Mouse (Mus musculus) A20 (cell line): ENCODE data around the gene Vars.

Experiments
- DNase-seq: peaks from one replicate; pipeline ENCODE4 v3.0.0-alpha.2; 2011; ENCODE audit warnings: low read depth, low spot score

Vars gene

DNA sequence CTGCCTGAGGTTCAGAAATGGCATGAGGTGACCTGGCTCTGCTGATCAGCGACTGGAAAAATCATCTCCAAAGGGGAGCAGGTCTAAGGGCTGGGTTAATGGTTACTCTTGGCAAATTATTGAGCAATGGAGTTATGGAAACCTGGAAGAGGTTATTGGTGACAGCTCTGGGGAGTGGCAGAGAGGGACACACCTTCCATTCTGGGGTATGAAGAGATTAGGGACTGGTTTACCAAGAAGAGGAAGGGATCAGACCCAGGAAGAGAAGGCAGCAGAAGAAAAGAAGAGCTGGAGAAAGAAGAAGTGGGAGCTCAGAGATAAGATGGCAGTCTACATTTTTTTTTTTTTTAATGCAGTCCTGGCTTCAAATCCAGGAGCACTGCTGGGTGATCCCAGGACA, 46.9 kb downstream of the Vars start:
- no peak for DNase-seq

DNA sequence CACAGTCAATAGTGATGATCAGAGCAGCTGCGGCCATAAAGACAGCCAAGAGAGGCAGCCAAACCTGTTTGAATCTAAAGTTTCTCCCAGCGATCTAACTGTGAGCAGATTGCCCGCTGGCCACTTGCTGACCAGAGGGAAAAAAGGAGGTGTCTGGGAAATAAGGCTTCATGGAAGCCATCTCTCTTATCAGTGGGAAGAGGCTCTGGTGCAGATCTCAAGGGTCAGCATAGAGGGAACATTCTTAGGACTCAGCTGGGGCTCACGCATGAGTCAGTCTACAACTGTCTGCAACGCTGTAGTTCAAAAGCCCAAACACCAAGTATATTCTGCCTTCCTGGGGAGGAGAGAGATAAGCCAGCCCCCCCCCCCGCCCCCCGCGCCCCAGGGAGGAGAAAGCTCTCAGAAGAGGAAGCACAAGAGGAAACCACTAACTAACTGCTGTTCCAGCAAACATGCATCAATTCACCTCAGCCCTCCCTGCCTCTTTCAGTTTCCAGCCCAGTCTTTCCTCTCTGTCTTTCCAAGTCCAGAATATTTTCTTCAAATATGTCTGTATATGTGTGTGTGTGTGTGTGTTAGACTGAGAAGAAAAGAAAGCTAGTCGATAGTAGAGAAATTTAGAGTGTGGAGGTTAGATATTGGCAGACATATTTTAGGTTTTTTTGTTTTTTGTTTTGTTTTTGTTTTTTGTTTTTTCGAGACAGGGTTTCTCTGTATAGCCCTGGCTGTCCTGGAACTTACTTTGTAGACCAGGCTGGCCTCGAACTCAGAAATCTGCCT, 47.6 kb downstream of the Vars start:
- peak; percentile 78 for DNase-seq

GRCm38 (mm10) chr17:35048932-35049440, 48.2 kb downstream of the Vars start:
- peak; percentile 58 for DNase-seq

GRCm38 (mm10) chr17:35049561-35050016, 48.8 kb downstream of the Vars start, which contains the start of gene Clic1:
Gene Clic1, plus strand, starts transcription at chr17:35049966.
- peak; percentile 80 for DNase-seq

DNA sequence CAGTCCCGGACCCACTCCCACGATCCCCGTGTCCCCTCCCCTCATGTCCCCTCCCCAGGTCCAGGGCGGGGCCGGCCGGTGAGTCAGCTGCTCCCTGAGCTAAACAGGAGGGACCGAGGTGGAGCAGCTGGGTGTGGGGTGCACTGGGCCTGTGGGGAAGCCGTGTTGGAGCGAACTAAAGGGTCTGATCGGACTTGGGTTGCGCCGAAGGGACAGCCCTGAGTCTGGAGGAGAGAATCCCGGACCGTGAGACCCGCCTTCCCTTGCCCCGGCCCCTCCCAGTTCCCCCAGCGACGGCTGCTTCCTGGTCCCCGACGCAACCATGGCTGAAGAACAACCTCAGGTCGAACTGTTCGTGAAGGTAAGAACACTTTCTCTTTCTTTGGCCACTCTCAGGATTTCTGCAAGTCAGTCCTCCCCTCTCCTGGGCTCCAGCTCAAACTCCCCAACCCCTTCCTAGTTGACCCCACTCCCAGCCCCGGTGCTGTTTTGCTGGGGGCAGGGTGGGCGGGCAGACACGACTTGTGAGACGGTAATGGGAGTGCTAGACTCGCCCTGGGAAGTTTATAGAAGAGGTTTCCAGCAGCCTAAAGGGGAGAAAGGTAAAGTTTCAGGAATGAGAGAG, 49.5 kb downstream of the Vars start:
- DNase-seq, result peak; percentile 88

- DNase-seq, result peak; percentile 90
Observed at GRCm38 (mm10) chr17:35051156-35052086, 50.6 kb downstream of the Vars start.

DNA sequence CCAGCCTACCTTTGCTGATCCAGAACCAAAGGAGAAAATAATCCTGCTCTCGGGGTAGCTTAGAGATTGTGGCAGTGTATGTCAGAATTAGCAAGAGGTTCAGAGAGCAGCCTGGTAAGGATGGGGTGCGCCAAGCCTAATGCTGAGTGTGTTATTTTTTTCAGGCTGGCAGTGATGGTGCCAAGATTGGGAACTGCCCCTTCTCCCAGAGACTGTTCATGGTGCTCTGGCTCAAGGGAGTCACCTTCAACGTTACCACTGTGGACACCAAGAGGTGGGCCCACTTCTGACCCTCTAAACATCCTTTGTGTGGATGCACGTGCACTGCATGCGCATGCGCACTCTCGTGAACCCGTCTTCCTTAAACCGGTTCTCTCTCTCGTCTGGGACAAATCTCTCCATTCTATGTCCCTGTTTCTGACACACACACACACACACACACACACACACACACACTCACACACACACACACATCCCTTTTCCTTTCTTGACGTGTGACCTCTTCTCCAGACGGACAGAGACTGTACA, 51.5 kb downstream of the Vars start:
- DNase-seq, result no peak

DNA sequence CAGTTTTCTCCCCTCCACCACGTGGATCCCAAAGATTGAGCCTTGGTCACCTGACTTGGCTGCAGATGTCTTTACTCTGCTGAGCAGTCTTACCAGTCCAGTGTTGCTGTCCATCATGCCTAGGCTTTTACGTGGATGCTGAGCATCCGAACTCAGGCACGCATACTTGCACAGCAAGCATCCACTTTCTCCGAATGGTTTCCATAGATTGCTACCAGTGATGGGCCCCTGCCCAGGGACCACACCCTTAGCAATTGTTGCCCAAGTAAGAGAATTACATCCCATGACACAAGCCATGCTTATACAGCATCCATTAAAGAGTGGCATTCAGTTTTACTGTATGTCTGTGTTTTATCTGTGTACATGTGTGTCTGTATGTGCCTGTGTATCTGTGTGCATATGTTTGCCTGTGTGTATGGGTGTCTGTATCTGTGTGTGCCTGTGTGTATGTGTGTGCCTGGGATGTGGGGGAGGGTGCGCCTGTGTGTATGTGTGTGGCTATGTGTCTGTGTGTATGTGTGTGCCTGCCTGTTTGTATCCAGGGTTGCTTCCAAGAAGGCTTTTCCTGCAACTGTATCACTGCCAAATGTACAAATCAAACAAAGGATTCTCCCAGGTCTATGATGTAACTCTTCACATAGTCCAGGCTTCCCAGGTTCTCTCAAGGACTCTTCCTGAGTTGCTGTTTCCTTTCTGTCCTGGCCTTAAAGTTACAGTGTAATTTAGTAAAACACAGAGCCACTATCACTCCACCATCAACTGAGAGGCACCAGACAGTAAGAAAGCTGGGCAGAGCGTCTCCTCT, 55.1 kb downstream of the Vars start:
- no peak for DNase-seq

- no peak for DNase-seq
Observed at GRCm38 (mm10) chr17:35057090-35057489, 56.3 kb downstream of the Vars start.

- DNase-seq, result no peak
Observed at GRCm38 (mm10) chr17:35058316-35058715, 57.5 kb downstream of the Vars start.

DNA sequence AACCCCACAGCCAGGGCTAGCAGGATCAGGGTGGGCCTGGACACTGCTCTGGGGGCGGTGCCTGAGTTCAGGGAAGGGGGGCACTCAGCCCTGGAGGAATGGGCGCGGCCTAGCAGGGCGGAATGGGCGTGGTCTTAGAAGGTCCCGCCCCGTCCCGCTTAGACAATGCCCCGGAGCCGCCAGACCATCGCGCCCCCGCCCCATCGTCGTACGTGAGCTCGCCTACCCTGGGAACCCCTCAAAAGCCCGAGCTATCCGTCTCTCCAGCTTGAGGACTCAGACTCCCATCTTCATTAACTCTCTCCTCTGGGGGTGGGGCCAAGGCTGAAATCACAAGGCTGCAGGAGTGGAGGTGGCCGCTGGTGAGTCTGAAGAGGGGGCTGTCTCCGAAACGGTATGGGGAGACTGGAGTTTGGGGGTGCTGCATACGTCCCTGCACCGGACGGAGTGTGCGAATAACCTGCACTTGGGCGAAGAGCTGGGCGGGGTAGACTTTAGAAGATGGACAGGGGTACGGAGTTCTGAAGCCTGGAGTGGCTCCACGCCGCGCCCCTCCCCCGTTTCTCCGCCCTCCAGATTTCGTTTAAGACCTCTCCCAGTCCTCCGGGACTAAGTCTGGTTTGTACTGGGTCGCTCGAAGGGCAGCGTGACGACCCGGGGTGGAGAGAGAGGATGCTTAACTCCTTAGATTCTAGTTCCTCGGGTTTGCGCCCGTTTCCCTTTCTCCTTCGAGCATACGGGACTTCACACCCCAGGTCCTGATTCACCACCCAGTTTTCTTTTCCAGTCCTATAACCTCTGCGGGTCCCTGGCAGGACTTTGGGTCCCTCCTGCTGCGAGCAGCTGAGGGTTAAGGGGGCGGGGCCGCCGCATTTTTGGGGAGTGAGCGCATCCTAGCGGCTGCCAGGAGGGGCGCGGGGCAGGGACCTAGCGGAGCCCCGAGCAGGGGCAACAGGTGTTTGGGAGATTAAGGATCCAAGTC, 58.4 kb downstream of the Vars start, which contains the start of gene Ddah2:
Gene Ddah2, plus strand, starts transcription at position 125 of the 982 bp plus-strand sequence.
- peak; percentile 90 for DNase-seq

DNA sequence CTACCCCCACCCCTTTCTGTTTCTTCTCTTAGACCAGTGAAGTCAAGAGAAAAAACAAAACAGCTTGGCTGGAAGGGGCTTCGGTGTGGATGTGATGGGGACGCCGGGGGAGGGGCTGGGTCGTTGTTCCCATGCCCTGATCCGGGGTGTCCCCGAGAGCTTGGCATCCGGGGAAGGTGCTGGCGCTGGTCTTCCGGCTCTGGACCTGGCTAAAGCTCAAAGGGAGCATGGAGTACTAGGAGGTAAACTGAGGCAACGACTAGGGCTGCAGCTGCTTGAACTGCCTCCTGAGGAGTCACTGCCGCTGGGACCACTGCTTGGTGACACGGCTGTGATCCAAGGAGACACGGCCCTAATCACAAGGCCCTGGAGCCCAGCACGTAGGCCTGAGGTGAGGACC, 59.3 kb downstream of the Vars start:
- DNase-seq, result no peak

DNA sequence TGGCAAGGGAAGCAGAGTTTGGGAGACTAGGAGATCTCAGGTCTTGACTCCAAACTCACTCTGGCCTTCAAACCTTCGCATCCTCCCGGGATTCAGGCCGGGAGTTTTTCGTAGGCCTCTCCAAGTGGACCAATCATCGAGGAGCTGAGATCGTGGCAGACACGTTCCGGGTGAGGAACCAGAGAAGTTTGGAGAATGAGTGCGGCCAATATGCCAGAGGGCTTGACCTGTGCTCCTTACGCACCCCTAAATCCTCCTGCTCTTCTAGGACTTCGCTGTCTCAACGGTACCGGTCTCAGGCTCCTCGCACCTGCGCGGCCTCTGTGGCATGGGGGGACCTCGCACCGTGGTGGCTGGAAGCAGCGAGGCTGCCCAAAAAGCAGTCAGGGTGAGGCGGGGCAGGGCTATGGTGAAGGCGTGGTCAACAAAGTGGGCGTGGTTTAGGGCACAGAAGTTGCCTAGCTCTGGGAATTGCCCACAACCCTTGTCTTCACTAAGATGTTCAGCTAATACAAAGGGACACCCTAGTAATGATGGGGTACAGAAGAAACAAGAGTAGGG, 60.0 kb downstream of the Vars start:
- DNase-seq, result no peak

GRCm38 (mm10) chr17:35061299-35061698, 60.5 kb downstream of the Vars start:
- DNase-seq, result no peak

GRCm38 (mm10) chr17:35063466-35063865, 62.7 kb downstream of the Vars start:
- DNase-seq, result no peak

- no peak for DNase-seq
Observed at GRCm38 (mm10) chr17:35064378-35064877, 63.6 kb downstream of the Vars start.

DNA sequence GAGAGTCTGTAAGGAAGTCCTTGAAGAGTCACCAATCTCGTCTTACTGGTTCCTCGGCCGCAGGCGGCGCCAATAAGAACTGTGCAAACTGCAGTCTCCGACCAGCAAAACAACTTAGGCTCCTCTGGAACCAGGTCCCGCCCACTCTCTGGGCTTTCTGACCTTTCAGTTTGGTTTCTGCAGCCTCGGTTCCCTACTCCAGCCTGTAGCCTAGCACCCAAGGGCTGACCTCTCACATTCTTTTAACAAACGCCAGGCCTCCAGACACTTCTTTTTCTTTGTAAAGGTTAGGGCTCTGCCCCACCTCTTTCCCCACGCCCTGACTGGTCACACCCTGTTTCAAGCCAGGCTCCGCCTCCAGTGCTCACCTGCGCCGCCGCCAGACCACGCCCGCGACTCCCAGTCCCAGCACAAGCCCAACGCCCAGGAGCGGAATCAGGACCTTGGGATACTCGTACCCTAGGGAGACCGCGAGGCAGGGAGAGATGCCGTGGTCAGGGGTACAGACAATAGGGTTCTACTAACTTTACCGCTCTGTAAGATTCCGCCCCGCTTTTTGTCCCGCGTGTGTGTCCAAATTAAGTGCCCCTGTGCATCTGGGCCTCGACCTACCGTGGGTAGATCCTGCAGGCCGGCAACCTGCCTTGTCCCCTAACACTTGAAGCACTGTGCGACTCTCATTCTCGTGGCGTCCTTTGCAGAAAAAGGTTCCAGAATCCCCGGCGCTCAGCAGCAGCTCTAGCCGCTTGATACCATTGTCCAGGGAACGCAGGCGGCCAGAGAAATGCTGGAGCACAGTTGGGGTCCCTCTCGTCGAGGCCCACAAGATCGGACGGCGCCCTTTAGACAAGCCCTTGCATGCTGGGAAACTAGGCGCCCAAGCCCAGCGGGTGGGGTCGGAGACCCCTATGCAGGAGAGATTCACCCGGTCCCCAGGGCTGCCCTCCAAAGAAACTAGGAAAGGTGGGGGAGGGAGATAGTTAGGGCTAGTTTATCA, 64.5 kb downstream of the Vars start, which contains the start of gene Ly6g6c:
Gene Ly6g6c, plus strand, starts transcription at position 438 of the 997 bp plus-strand sequence.
- no peak for DNase-seq
